Mouse (Mus musculus) limb, embryonic 14.5 days (tissue): Measurements from ENCODE around the gene Lhfpl3. TPM values are rescaled to one million over a fixed set of nuclear protein-coding genes. Genes with fewer than 3 reads are reported as not detected.

Experiments
- ATAC-seq: fragments of 200-750 bp; cut with Nextera tagmentation; 2 replicates; pipeline ENCODE4 v1.8.0; 2017; ENCODE audit warnings: low read depth, moderate number of reproducible peaks, moderate TSS enrichment; ENCODE audit not compliant: low FRiP score
- DNase-seq: peaks from one replicate; pipeline ENCODE4 v3.0.0-alpha.2; 2015; ENCODE audit warnings: low spot score
- H3K27ac ChIP-seq: fragments of 300-500 bp; sonication (generic); replicated peaks from 2 replicates; pipeline ENCODE4 v1.5.1; 2014; ENCODE audit warnings: low read depth, mild to moderate bottlenecking, low read length, moderate library complexity, mixed read lengths
- H3K27me3 ChIP-seq: fragments of 300-500 bp; sonication (generic); 2 replicates; pipeline ENCODE4 v1.6.1; 2014; ENCODE audit warnings: low read length, mixed read lengths; ENCODE audit not compliant: control insufficient read depth, insufficient read depth
- H3K36me3 ChIP-seq: fragments of 300-500 bp; sonication (generic); 2 replicates; pipeline ENCODE4 v1.6.1; 2014; ENCODE audit warnings: mild to moderate bottlenecking, low read length, moderate library complexity, mixed read lengths; ENCODE audit not compliant: control insufficient read depth, insufficient read depth
- H3K4me1 ChIP-seq: fragments of 300-500 bp; sonication (generic); 2 replicates; pipeline ENCODE4 v1.6.1; 2014; ENCODE audit warnings: antibody characterized with exemption, low read length, mixed read lengths; ENCODE audit not compliant: control insufficient read depth, insufficient read depth
- H3K4me2 ChIP-seq: fragments of 300-500 bp; sonication (generic); replicated peaks from 2 replicates; pipeline ENCODE4 v1.6.1; 2014; ENCODE audit warnings: low read depth, mild to moderate bottlenecking, low read length, moderate library complexity; ENCODE audit not compliant: severe bottlenecking
- H3K4me3 ChIP-seq: fragments of 300-500 bp; sonication (generic); replicated peaks from 2 replicates; pipeline ENCODE4 v1.5.1; 2014; ENCODE audit warnings: low read length
- H3K9ac ChIP-seq: fragments of 300-500 bp; sonication (generic); 2 replicates; pipeline ENCODE4 v1.6.1; 2014; ENCODE audit warnings: mild to moderate bottlenecking, low read depth, low read length, moderate library complexity; ENCODE audit not compliant: severe bottlenecking
- H3K9me3 ChIP-seq: fragments of 300-500 bp; sonication (generic); 2 replicates; pipeline ENCODE4 v1.6.1; 2016; ENCODE audit warnings: low read length; ENCODE audit not compliant: control insufficient read depth
- POLR2A ChIP-seq: fragments of 200-500 bp; IDR thresholded peaks from 2 replicates; pipeline ENCODE4 v1.8.0; 2012; ENCODE audit warnings: inconsistent platforms, mild to moderate bottlenecking, moderate library complexity, borderline replicate concordance; ENCODE audit not compliant: insufficient read depth, insufficient read length; ENCODE audit errors: extremely low read depth
- WGBS: fragments of 180-500 bp; shearing (Covaris S2); extraction: QIAGEN DNeasy Blood & Tissue Kit; methylation state at CpG from one replicate; pipeline ENCODE4 v1.1.7; 2014; 5-methylcytosine and 5-hydroxymethylcytosine counted together
- polyA plus RNA-seq, 2 experiments: library from polyadenylated mRNA; depleted of rRNA in 1 of 2; stranded (reverse) in 1 of 2; unstranded in 1 of 2; fragments of >200 nt; fragmentation: Nextera tagmentation in 1 of 2; extraction: Ambion mirVana in 1 of 2; gene quantifications; 2 replicates each; pipeline versions ENCODE4 v1.2.1 to v1.2.3; 2012 to 2014

Gene Lhfpl3
- polyA plus RNA-seq, 2 experiments: 0.72 to 0.82 TPM

- Histone ChIP-seq H3K4me1 (no peaks in the 10 kb centered on the region), H3K4me2 (no peak overlapping the region), H3K9ac (no peak overlapping the region), H3K36me3 (no peaks in the 10 kb centered on the region), H3K27me3 (no peaks in the 10 kb centered on the region), H3K9me3 (no peaks in the 10 kb centered on the region), H3K27ac (no peak overlapping the region), H3K4me3 (no peak overlapping the region)
- DNase-seq (no peak), ATAC-seq (no peak)
- TF ChIP-seq POLR2A: no peak
- WGBS: 81% methylated on average over 2 of the region's 2 CpGs
Measured at GRCm38 (mm10) chr5:23003123-23003797, 257.4 kb downstream of the Lhfpl3 start.

DNA sequence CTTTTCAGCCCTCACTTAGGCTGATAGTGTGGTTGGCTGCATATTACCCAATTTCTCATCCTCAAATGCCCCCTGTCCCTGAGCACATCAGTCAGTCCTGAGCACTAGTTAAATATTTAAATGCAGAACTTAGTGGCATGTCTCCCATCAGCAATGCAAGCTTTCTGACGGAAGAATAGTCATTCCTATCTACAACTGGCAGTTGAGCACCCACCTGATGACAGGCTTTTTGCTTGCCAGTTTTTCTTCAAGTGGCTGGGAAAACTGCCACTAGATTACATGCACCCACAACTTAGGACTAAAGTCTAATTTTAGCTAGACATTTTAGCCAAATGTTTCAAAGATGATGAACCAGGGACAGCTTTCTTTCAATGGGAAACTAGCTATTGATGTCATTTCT is 260.3 kb downstream of the Lhfpl3 start:
- Histone ChIP-seq H3K4me3 (no peak overlapping the region), H3K4me1 (no peaks in the 10 kb centered on the region), H3K9me3 (no peaks in the 10 kb centered on the region), H3K36me3 (no peaks in the 10 kb centered on the region), H3K9ac (no peak overlapping the region), H3K27me3 (no peaks in the 10 kb centered on the region), H3K4me2 (no peak overlapping the region), H3K27ac (no peak overlapping the region)
- TF ChIP-seq POLR2A: no peak
- 84% methylated on average over 1 of the region's 1 CpGs for WGBS
- no peak for ATAC-seq
- DNase-seq: no peak

DNA sequence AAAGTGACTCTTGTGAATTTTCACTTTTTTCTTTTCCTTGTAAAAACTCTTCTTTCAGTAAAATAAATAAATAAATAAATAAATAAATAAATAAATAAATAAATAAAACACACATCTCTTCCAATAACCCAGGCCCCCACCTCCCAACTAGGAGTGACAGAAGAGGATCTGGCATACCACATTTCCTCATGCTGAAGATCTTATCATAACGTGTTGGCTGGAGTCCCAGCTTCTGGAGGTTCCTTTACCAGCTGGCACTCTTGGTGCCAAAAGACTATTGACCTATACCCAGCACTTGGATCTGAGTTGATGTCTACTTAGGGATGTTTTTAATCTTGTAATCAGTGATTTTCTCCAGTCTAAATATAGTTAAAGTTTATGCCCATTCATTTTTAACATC is 264.6 kb downstream of the Lhfpl3 start:
- no peak overlapping the region for H3K4me3 ChIP-seq
- H3K9me3 ChIP-seq: no peaks in the 10 kb centered on the region
- no peaks in the 10 kb centered on the region for H3K4me1 ChIP-seq
- WGBS: 71% methylated on average over 1 of the region's 1 CpGs
- H3K9ac ChIP-seq: no peak overlapping the region
- H3K27ac ChIP-seq: no peak overlapping the region
- H3K36me3 ChIP-seq: no peaks in the 10 kb centered on the region
- no peak overlapping the region for H3K4me2 ChIP-seq
- TF ChIP-seq POLR2A: no peak
- DNase-seq (no peak), ATAC-seq (no peak)
- H3K27me3 ChIP-seq: no peaks in the 10 kb centered on the region

DNA sequence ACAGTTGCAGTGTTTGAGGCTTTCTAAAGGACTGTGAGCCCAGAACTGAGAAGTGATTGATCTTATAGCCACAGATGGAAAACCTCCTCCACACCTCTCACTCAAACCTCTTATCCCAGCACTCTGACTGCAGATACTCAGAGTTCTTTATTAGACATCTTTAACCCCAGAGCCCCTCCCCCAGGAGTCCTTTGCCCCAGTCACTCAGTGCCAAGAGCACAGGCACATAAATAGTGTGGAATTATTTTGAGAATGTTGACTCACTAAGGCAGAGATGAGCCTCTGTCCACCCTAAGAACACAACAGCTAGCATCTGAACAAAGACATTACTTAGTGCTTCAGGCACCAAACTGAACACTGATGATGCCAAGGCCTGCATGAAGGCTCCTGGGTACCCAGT is 268.1 kb downstream of the Lhfpl3 start:
- Histone ChIP-seq H3K4me1 (no peaks in the 10 kb centered on the region), H3K4me2 (no peak overlapping the region), H3K36me3 (no peaks in the 10 kb centered on the region), H3K9ac (no peak overlapping the region), H3K27me3 (no peaks in the 10 kb centered on the region), H3K9me3 (no peaks in the 10 kb centered on the region), H3K27ac (no peak overlapping the region), H3K4me3 (no peak overlapping the region)
- TF ChIP-seq POLR2A: no peak
- ATAC-seq: no peak
- no peak for DNase-seq

DNA sequence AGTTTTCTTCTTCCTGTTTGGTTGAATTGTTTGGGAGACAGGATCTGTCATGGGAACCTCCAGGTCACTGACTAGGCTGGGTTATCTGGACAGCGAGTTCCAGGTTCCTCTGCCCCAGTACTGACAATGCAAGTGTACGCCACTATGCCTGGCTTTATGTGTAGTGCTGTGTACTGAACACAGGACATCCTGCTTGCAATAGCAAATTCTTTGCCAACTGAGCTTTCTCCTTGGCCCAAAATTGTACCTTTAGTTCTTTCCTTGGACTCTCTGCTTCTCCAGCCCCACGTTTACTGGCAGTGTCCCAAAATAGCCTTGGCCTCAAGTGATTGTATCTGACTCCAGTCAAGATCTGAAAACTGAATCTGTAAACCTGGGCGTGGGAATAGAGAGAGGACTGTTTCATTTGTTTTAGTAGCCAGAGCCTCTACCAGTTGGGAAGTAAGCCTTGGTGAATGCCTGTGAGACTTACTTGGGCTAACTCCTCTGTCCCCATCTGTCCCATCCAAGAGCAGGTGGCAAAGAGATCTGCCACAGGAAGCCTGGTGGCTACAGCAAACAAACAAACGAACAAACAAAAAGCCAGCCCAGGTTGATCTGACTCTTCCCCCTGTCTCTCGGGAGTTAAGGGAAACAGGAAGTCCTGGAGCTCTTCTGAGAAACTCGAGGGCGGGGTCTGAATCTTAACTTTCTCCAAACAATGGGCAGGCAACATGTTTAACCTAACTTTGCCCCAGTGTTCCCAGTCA is 269.9 kb downstream of the Lhfpl3 start:
- Histone ChIP-seq H3K4me1 (no peaks in the 10 kb centered on the region), H3K9me3 (no peaks in the 10 kb centered on the region), H3K27me3 (no peaks in the 10 kb centered on the region), H3K36me3 (no peaks in the 10 kb centered on the region), H3K4me3 (no peak overlapping the region), H3K4me2 (no peak overlapping the region), H3K27ac (no peak overlapping the region), H3K9ac (no peak overlapping the region)
- 76% methylated on average over 8 of the region's 8 CpGs for WGBS
- no peak for ATAC-seq
- no peak for DNase-seq
- no peak for TF ChIP-seq POLR2A
